Mouse (Mus musculus) kidney, embryonic 15.5 days (tissue): ENCODE measurements around the gene Slc25a22. TPM values are rescaled to one million over a fixed set of nuclear protein-coding genes. Genes with fewer than 3 reads are reported as not detected.

Source experiments
- ATAC-seq: fragments of 200-750 bp; cut with Nextera tagmentation; replicated peaks from 2 replicates; pipeline ENCODE4 v1.8.0; 2017; ENCODE audit warnings: moderate TSS enrichment; ENCODE audit not compliant: low FRiP score
- H3K27ac ChIP-seq: fragments of 300-500 bp; sonication (generic); 2 replicates; pipeline ENCODE4 v1.5.1; 2015; ENCODE audit warnings: mild to moderate bottlenecking, inconsistent platforms
- H3K27me3 ChIP-seq: fragments of 300-500 bp; sonication (generic); 2 replicates; pipeline ENCODE4 v1.6.1; 2015; ENCODE audit warnings: inconsistent platforms
- H3K36me3 ChIP-seq: fragments of 300-500 bp; sonication (generic); 2 replicates; pipeline ENCODE4 v1.6.1; 2015; ENCODE audit warnings: inconsistent platforms
- H3K4me1 ChIP-seq: fragments of 300-500 bp; sonication (generic); 2 replicates; pipeline ENCODE4 v1.6.1; 2015; ENCODE audit warnings: inconsistent platforms
- H3K4me2 ChIP-seq: fragments of 300-500 bp; sonication (generic); 2 replicates; pipeline ENCODE4 v1.6.1; 2015; ENCODE audit warnings: moderate library complexity, mild to moderate bottlenecking, inconsistent platforms
- H3K4me3 ChIP-seq: fragments of 300-500 bp; sonication (generic); replicated peaks from 2 replicates; pipeline ENCODE4 v1.5.1; 2015; ENCODE audit warnings: mild to moderate bottlenecking, inconsistent platforms
- H3K9ac ChIP-seq: fragments of 300-500 bp; sonication (generic); 2 replicates; pipeline ENCODE4 v1.6.1; 2015; ENCODE audit warnings: mild to moderate bottlenecking, inconsistent platforms
- H3K9me3 ChIP-seq: fragments of 300-500 bp; sonication (generic); replicated peaks from 2 replicates; pipeline ENCODE4 v1.6.1; 2016; ENCODE audit warnings: inconsistent platforms
- WGBS: fragments of 180-500 bp; shearing (Covaris S2); methylation state at CpG from one replicate; pipeline ENCODE4 v1.1.7; 2015; ENCODE audit warnings: mixed read lengths; 5-methylcytosine and 5-hydroxymethylcytosine counted together
- polyA plus RNA-seq: library from polyadenylated mRNA; unstranded; fragments of >200 nt; fragmentation: Nextera tagmentation; extraction: Ambion mirVana; gene quantifications from 2 replicates; pipeline ENCODE4 v1.2.1, GENCODE M21; 2015

Gene Slc25a22
- polyA plus RNA-seq, 1 experiment from 2014 or later: 34.0 TPM

- H3K4me1 ChIP-seq: peaks cover 70% of the 10 kb centered on the region
- H3K9ac ChIP-seq: peak overlapping the region; percentile 82
- peak overlapping the region; percentile 92 for H3K27ac ChIP-seq
- H3K27me3 ChIP-seq: peaks cover 11% of the 10 kb centered on the region
- H3K9me3 ChIP-seq: no peaks in the 10 kb centered on the region
- peak overlapping the region; percentile 81 for H3K4me2 ChIP-seq
- peak overlapping the region; percentile 85 for H3K4me3 ChIP-seq
- peaks cover 35% of the 10 kb centered on the region for H3K36me3 ChIP-seq
- no peak for ATAC-seq
- WGBS: 91% methylated on average over 18 of the region's 18 CpGs
Observed at GRCm38 (mm10) chr7:141469901-141470636, 32.4 kb upstream of the Slc25a22 start.

GRCm38 (mm10) chr7:141469352-141469751 is 31.7 kb upstream of the Slc25a22 start:
- Histone ChIP-seq H3K9me3 (no peaks in the 10 kb centered on the region), H3K9ac (peak overlapping the region; percentile 82), H3K27me3 (peaks cover 18% of the 10 kb centered on the region), H3K36me3 (peaks cover 35% of the 10 kb centered on the region), H3K27ac (peak overlapping the region; percentile 92), H3K4me1 (peaks cover 75% of the 10 kb centered on the region), H3K4me2 (peak overlapping the region; percentile 81), H3K4me3 (peak overlapping the region; percentile 85)
- 52% methylated on average over 6 of the region's 6 CpGs for WGBS
- ATAC-seq: no peak

GRCm38 (mm10) chr7:141468522-141469211 is 31.0 kb upstream of the Slc25a22 start:
- Histone ChIP-seq H3K27ac (peak overlapping the region; percentile 92), H3K36me3 (peaks cover 35% of the 10 kb centered on the region), H3K4me2 (peak overlapping the region; percentile 81), H3K27me3 (peaks cover 25% of the 10 kb centered on the region), H3K4me3 (peak overlapping the region; percentile 85), H3K9ac (peak overlapping the region; percentile 82), H3K9me3 (no peaks in the 10 kb centered on the region), H3K4me1 (peaks cover 75% of the 10 kb centered on the region)
- WGBS: 11% methylated on average over 8 of the region's 8 CpGs
- peak; percentile 78 for ATAC-seq

GRCm38 (mm10) chr7:141468164-141468521 is 30.5 kb upstream of the Slc25a22 start:
- Histone ChIP-seq H3K27me3 (peaks cover 30% of the 10 kb centered on the region), H3K4me3 (peak overlapping the region; percentile 85), H3K4me2 (peak overlapping the region; percentile 81), H3K36me3 (peaks cover 35% of the 10 kb centered on the region), H3K27ac (peak overlapping the region; percentile 92), H3K4me1 (peaks cover 75% of the 10 kb centered on the region), H3K9ac (peak overlapping the region; percentile 82), H3K9me3 (no peaks in the 10 kb centered on the region)
- ATAC-seq: 0 out of 2 replicates have a peak, but pooled peaks have one; percentile 8
- 8% methylated on average over 5 of the region's 5 CpGs for WGBS

- peak within 1 kb of the TSS; percentile 85 for H3K4me3 ChIP-seq
- peak within 1 kb of the TSS; percentile 92 for H3K27ac ChIP-seq
- WGBS: under 1% methylated on average over 52 of the region's 52 CpGs
- peaks cover 37% of the 10 kb centered on the region for H3K27me3 ChIP-seq
- peak within 1 kb of the TSS; percentile 82 for H3K9ac ChIP-seq
- H3K9me3 ChIP-seq: no peaks in the 10 kb centered on the region
- peak within 1 kb of the TSS; percentile 81 for H3K4me2 ChIP-seq
- H3K36me3 ChIP-seq: peaks cover 30% of the 10 kb centered on the region
- ATAC-seq: peak; percentile 75
- H3K4me1 ChIP-seq: peaks cover 78% of the 10 kb centered on the region
Observed at GRCm38 (mm10) chr7:141467230-141468030, 29.7 kb upstream of the Slc25a22 start, which contains the start of gene Cd151. TSS of gene Cd151 (plus strand) at chr7:141467392.

- no peaks in the 10 kb centered on the region for H3K9me3 ChIP-seq
- peaks cover 82% of the 10 kb centered on the region for H3K4me1 ChIP-seq
- H3K4me3 ChIP-seq: peak overlapping the region; percentile 85
- ATAC-seq: no peak
- H3K9ac ChIP-seq: peak overlapping the region; percentile 82
- H3K36me3 ChIP-seq: peaks cover 23% of the 10 kb centered on the region
- WGBS: 55% methylated on average over 10 of the region's 10 CpGs
- peak overlapping the region; percentile 92 for H3K27ac ChIP-seq
- H3K4me2 ChIP-seq: peak overlapping the region; percentile 81
- peaks cover 44% of the 10 kb centered on the region for H3K27me3 ChIP-seq
Observed at GRCm38 (mm10) chr7:141466607-141467148, 29.0 kb upstream of the Slc25a22 start.

- peaks cover 16% of the 10 kb centered on the region for H3K36me3 ChIP-seq
- peak overlapping the region; percentile 19 for H3K27ac ChIP-seq
- H3K4me3 ChIP-seq: 0 out of 2 replicates have a peak overlapping the region, but pooled peaks have one; percentile 3
- H3K4me2 ChIP-seq: no peak overlapping the region
- WGBS: 77% methylated on average over 7 of the region's 7 CpGs
- no peak for ATAC-seq
- H3K9ac ChIP-seq: no peak overlapping the region
- H3K9me3 ChIP-seq: no peaks in the 10 kb centered on the region
- H3K4me1 ChIP-seq: peaks cover 89% of the 10 kb centered on the region
- H3K27me3 ChIP-seq: peaks cover 51% of the 10 kb centered on the region
Observed at GRCm38 (mm10) chr7:141466045-141466394, 28.3 kb upstream of the Slc25a22 start.

GRCm38 (mm10) chr7:141465388-141466044 is 27.8 kb upstream of the Slc25a22 start:
- Histone ChIP-seq H3K4me1 (peaks cover 94% of the 10 kb centered on the region), H3K27me3 (peaks cover 56% of the 10 kb centered on the region), H3K9ac (no peak overlapping the region), H3K9me3 (no peaks in the 10 kb centered on the region), H3K4me2 (peak overlapping the region; percentile 49), H3K36me3 (peaks cover 11% of the 10 kb centered on the region), H3K27ac (peak overlapping the region; percentile 19), H3K4me3 (0 out of 2 replicates have a peak overlapping the region, but pooled peaks have one; percentile 3)
- WGBS: 49% methylated on average over 7 of the region's 10 CpGs
- no peak for ATAC-seq

- Histone ChIP-seq H3K9me3 (no peaks in the 10 kb centered on the region), H3K4me3 (peak overlapping the region; percentile 24), H3K36me3 (peaks cover 5% of the 10 kb centered on the region; the same call in 1 of the 2 replicates), H3K27me3 (peaks cover 60% of the 10 kb centered on the region), H3K4me2 (peak overlapping the region; percentile 49), H3K4me1 (peaks cover 94% of the 10 kb centered on the region), H3K9ac (0 out of 2 replicates have a peak overlapping the region, but pooled peaks have one; percentile 21), H3K27ac (no peak overlapping the region)
- 7% methylated on average over 38 of the region's 38 CpGs for WGBS
- ATAC-seq: no peak
Observed at GRCm38 (mm10) chr7:141464603-141465201, 27.0 kb upstream of the Slc25a22 start.

- Histone ChIP-seq H3K4me1 (peaks cover 90% of the 10 kb centered on the region), H3K9ac (0 out of 2 replicates have a peak overlapping the region, but pooled peaks have one; percentile 21)
Observed at GRCm38 (mm10) chr7:141463824-141464602, 26.3 kb upstream of the Slc25a22 start.

More at GRCm38 (mm10) chr7:141463824-141464602, 26.3 kb upstream of the Slc25a22 start:
- Histone ChIP-seq H3K9me3 (no peaks in the 10 kb centered on the region), H3K4me3 (peak overlapping the region; percentile 24), H3K4me2 (peak overlapping the region; percentile 49), H3K36me3 (peaks cover 8% of the 10 kb centered on the region; the same call in 1 of the 2 replicates), H3K27ac (peak overlapping the region; percentile 45; the same call in 1 of the 2 replicates), H3K27me3 (peaks cover 60% of the 10 kb centered on the region)
- ATAC-seq: no peak
- 37% methylated on average over 12 of the region's 12 CpGs for WGBS
